Mouse (Mus musculus): Measurements from ENCODE around the gene Bcl3. TPM values are rescaled to one million over a fixed set of nuclear protein-coding genes. Genes with fewer than 3 reads are reported as not detected.

Bcl3 gene
- polyA plus RNA-seq, 1 experiment from 2014 or later, result 0.64 TPM

DNA sequence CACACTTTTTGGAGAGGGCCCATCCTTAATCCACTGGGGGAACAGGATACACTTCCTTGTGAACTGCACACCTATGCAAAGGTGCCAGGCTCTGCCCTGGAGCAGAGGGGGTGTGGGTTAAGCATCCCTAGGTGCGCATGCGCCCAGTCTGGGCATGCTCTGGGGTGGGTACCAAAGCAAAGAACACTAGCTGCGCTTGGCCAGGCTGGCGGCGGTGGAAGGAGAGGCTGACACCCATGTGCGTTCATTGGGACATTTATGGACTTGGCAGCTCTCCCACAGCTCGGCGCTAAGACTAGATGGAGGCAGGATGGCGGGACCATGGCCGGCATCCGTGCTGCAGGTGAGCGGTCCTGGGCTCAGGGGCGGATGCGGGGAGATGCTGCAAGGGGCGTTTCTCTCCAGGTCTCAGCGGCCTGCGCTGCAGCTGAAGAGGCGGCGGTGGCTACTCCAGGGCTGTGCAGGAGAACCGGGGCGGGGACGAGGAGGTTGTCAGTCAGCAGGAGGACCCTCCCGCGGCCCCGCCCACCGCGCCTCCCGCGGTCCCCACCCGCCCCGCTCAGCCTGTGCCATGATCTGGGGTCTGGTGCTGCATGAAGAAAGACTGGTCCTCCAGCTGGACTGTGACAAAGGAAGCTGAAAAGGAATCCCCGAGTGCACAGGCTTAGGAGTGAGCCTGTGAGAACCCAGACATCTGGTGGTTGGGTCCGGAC, 29.4 kb upstream of the Bcl3 start, which contains the start of gene Gm19345:
TSS of gene Gm19345 (plus strand) at position 146 of the 713 bp plus-strand sequence.
- 4% methylated on average over 32 of the region's 33 CpGs for WGBS
- peak; percentile 88 for ATAC-seq (ENCODE audit: low FRiP score, low read depth)
- peak within 1 kb of the TSS; percentile 53 for H3K4me2 ChIP-seq (replicated peaks)

GRCm38 (mm10) chr7:19844521-19845171, 22.1 kb upstream of the Bcl3 start:
- no peak overlapping the region for H3K9ac ChIP-seq (replicated peaks)
- WGBS, result 66% methylated on average over 15 of the region's 15 CpGs
- H3K27ac ChIP-seq (replicated peaks), result no peak overlapping the region
- H3K4me3 ChIP-seq, result no peak overlapping the region
- no peaks in the 10 kb centered on the region for H3K36me3 ChIP-seq
- ATAC-seq (ENCODE audit: low FRiP score, low read depth), result no peak
- no peaks in the 10 kb centered on the region for H3K4me1 ChIP-seq
- H3K4me2 ChIP-seq (replicated peaks), result no peak overlapping the region
- no peaks in the 10 kb centered on the region for H3K9me3 ChIP-seq
- peaks cover 52% of the 10 kb centered on the region for H3K27me3 ChIP-seq

More for the DNA sequence above, 29.4 kb upstream of the Bcl3 start, which contains the start of gene Gm19345:
- Histone ChIP-seq H3K27ac (replicated peaks) (no peak within 1 kb of the TSS), H3K9ac (replicated peaks) (peak within 1 kb of the TSS; percentile 43), H3K27me3 (peaks cover 39% of the 10 kb centered on the region), H3K36me3 (no peaks in the 10 kb centered on the region), H3K4me3 (peak within 1 kb of the TSS; percentile 34), H3K4me1 (no peaks in the 10 kb centered on the region), H3K9me3 (no peaks in the 10 kb centered on the region)

GRCm38 (mm10) chr7:19843561-19843960, 21.0 kb upstream of the Bcl3 start:
- Histone ChIP-seq H3K4me3 (no peak overlapping the region), H3K27me3 (peaks cover 49% of the 10 kb centered on the region), H3K9ac (replicated peaks) (no peak overlapping the region), H3K27ac (replicated peaks) (no peak overlapping the region), H3K36me3 (no peaks in the 10 kb centered on the region), H3K4me1 (no peaks in the 10 kb centered on the region), H3K9me3 (no peaks in the 10 kb centered on the region), H3K4me2 (replicated peaks) (no peak overlapping the region)
- WGBS, result 6% methylated on average over 11 of the region's 11 CpGs
- ATAC-seq (ENCODE audit: low FRiP score, low read depth), result peak; percentile 79

DNA sequence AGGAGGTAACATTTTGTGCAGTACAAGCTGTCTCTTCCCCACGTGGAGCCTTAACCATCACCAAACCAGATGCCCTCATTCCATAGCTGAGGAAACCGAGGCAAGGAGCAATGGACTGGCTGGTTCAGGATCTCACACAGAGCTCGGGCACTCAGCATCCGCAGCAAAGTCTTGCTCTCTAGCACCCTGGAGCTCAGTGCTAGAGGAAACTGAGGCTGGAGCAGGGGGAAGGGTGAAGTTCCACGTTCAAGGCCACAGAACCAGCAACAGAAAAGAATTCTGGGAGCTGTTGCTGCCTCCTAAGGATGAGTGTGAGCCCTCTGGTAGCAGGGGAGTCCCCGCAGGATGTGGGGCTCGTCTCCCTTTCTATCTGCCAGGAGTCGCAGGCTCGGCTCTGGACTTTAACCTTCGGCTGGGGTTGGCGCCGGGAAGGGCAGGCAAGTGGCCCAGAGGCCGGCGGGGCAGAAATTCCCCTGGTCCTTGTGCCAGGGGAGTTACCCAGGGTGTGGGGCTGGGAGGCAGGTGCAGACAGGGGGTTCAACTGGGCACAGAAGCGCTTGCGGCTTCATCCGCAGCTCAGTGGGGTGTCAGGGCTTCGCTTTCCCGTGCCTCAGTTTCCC, 20.4 kb upstream of the Bcl3 start:
- Histone ChIP-seq H3K27me3 (peaks cover 45% of the 10 kb centered on the region), H3K36me3 (no peaks in the 10 kb centered on the region), H3K9ac (replicated peaks) (no peak overlapping the region), H3K9me3 (no peaks in the 10 kb centered on the region), H3K27ac (replicated peaks) (no peak overlapping the region), H3K4me3 (no peak overlapping the region), H3K4me2 (replicated peaks) (no peak overlapping the region), H3K4me1 (no peaks in the 10 kb centered on the region)
- WGBS, result 29% methylated on average over 19 of the region's 19 CpGs
- ATAC-seq (ENCODE audit: low FRiP score, low read depth), result no peak

DNA sequence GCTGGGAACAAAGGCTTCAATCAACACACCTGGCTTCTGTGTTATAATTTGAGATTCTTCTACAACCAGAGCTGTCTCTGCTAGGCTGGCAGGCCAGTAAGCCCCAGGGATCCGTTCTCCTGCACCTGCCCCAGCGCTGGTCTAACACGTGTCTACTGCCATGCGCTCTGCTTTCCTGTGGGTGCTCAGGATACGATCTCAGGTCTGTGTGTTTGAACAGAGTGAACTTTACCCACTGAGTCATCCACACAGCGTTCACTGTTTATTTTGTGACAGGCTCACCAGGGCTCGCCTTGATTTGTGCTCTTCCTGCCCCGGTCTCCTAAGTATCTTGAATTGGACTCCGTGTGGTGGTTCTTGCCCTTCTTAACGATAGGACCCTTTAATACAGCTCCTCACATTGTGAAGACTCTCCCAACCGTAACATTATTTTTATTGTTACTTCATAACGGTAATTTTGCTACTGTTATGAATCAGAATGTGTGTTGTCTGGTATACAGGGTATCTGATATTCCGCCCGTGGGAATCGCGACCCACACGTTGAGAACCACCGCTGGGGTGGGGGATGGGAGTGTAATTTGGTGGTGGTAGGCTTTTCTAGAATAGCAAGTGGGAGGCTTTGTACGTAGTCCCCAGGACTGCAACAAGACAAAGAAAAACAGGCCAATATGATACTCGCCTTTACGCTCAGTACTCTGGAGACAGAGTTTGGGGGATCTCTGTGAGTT, 19.3 kb upstream of the Bcl3 start:
- WGBS, result 86% methylated on average over 21 of the region's 21 CpGs
- H3K27me3 ChIP-seq, result peaks cover 34% of the 10 kb centered on the region
- no peaks in the 10 kb centered on the region for H3K4me1 ChIP-seq
- H3K36me3 ChIP-seq, result no peaks in the 10 kb centered on the region
- ATAC-seq (ENCODE audit: low FRiP score, low read depth), result no peak
- H3K9me3 ChIP-seq, result no peaks in the 10 kb centered on the region
- no peak overlapping the region for H3K4me2 ChIP-seq (replicated peaks)
- no peak overlapping the region for H3K9ac ChIP-seq (replicated peaks)
- no peak overlapping the region for H3K4me3 ChIP-seq
- no peak overlapping the region for H3K27ac ChIP-seq (replicated peaks)

GRCm38 (mm10) chr7:19840936-19841335, 18.4 kb upstream of the Bcl3 start:
- H3K4me1 ChIP-seq, result no peaks in the 10 kb centered on the region
- no peaks in the 10 kb centered on the region for H3K36me3 ChIP-seq
- H3K4me2 ChIP-seq (replicated peaks), result no peak overlapping the region
- H3K27me3 ChIP-seq, result peaks cover 29% of the 10 kb centered on the region
- H3K9ac ChIP-seq (replicated peaks), result no peak overlapping the region
- H3K27ac ChIP-seq (replicated peaks), result no peak overlapping the region
- no peak for ATAC-seq (ENCODE audit: low FRiP score, low read depth)
- H3K9me3 ChIP-seq, result no peaks in the 10 kb centered on the region
- H3K4me3 ChIP-seq, result no peak overlapping the region
- 73% methylated on average over 3 of the region's 3 CpGs for WGBS

DNA sequence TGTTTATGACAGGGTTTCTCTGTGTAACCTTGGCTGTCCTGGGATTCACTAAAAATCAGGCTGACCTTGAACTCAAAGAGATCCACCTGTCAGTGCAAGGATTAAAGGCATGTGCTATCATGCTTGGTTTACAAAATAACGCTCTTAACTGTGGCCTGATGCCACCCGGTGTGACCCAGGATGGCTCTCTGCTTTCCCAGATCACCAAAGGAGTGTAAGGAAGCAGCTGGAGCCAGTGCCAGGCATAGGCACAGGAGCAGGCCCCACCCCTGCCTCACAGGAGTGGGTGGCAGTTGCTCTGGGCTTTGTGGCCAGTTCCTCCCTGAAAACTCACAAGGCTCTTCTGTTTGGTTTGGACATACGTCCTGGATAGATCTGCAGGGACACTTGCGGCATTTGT, 17.8 kb upstream of the Bcl3 start:
- no peak overlapping the region for H3K27ac ChIP-seq (replicated peaks)
- H3K9me3 ChIP-seq, result no peaks in the 10 kb centered on the region
- H3K4me3 ChIP-seq, result no peak overlapping the region
- no peak for ATAC-seq (ENCODE audit: low FRiP score, low read depth)
- no peaks in the 10 kb centered on the region for H3K36me3 ChIP-seq
- H3K4me2 ChIP-seq (replicated peaks), result no peak overlapping the region
- H3K9ac ChIP-seq (replicated peaks), result no peak overlapping the region
- peaks cover 24% of the 10 kb centered on the region for H3K27me3 ChIP-seq
- 72% methylated on average over 4 of the region's 4 CpGs for WGBS
- H3K4me1 ChIP-seq, result no peaks in the 10 kb centered on the region

DNA sequence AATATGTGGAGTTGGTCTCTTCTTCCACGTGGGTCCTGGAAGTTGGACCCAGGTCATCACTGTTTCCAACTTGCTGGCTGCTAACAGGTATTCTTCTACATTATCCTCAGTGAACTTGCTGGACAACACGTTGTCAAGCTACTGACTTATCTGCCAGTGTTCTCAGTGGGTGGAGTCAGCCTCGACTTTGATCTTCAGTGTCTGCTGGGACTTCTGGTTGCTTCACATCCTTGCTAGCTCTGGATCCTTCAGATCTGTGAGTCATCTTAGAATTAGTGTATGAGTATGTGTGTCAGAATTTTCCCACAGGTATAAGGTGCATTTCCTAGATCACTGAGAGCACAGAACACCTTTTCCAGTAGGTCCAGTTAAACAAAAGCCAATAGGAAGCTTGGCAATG, 14.3 kb upstream of the Bcl3 start:
- Histone ChIP-seq H3K4me3 (no peak overlapping the region), H3K4me2 (replicated peaks) (no peak overlapping the region), H3K9ac (replicated peaks) (no peak overlapping the region), H3K36me3 (no peaks in the 10 kb centered on the region), H3K9me3 (no peaks in the 10 kb centered on the region), H3K27ac (replicated peaks) (no peak overlapping the region), H3K27me3 (no peaks in the 10 kb centered on the region), H3K4me1 (no peaks in the 10 kb centered on the region)
- no peak for ATAC-seq (ENCODE audit: low FRiP score, low read depth)
- 66% methylated on average over 3 of the region's 3 CpGs for WGBS

DNA sequence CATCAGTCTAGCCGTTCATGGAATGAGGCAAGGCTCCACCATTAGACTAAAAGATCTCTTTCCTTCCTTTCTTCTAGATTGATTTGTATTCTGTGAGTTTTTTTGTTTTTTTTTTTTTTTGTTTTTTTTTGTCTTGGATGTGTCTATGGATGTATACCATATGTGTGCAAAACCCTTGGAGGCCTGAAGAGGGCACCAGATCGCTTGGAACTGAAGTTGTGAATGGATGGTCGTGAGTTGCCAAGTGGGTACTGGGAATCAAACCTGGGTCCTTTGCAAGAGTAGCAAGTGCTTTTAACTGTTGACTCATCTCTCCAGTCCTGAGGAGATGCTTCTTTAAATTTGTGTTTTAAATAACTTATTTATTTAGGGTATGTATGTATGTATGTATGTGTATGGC, 11.5 kb upstream of the Bcl3 start:
- Histone ChIP-seq H3K36me3 (no peaks in the 10 kb centered on the region), H3K4me1 (0 out of 2 replicates have a peak, but pooled peaks cover 3% of the 10 kb centered on the region), H3K27me3 (peaks cover 9% of the 10 kb centered on the region; the same call in 1 of the 2 replicates), H3K4me2 (replicated peaks) (no peak overlapping the region), H3K9me3 (no peaks in the 10 kb centered on the region), H3K9ac (replicated peaks) (no peak overlapping the region), H3K27ac (replicated peaks) (no peak overlapping the region), H3K4me3 (no peak overlapping the region)
- WGBS, result 66% methylated on average over 3 of the region's 3 CpGs
- no peak for ATAC-seq (ENCODE audit: low FRiP score, low read depth)

- Histone ChIP-seq H3K9ac (replicated peaks) (no peak overlapping the region), H3K9me3 (no peaks in the 10 kb centered on the region), H3K4me1 (0 out of 2 replicates have a peak, but pooled peaks cover 3% of the 10 kb centered on the region), H3K4me2 (replicated peaks) (no peak overlapping the region), H3K27ac (replicated peaks) (no peak overlapping the region), H3K27me3 (peaks cover 9% of the 10 kb centered on the region; the same call in 1 of the 2 replicates), H3K4me3 (no peak overlapping the region), H3K36me3 (no peaks in the 10 kb centered on the region)
- no peak; the same call in 1 of the 2 replicates for ATAC-seq (ENCODE audit: low FRiP score, low read depth)
- 55% methylated on average over 9 of the region's 9 CpGs for WGBS
Observed at GRCm38 (mm10) chr7:19831837-19832236, 9.3 kb upstream of the Bcl3 start.

DNA sequence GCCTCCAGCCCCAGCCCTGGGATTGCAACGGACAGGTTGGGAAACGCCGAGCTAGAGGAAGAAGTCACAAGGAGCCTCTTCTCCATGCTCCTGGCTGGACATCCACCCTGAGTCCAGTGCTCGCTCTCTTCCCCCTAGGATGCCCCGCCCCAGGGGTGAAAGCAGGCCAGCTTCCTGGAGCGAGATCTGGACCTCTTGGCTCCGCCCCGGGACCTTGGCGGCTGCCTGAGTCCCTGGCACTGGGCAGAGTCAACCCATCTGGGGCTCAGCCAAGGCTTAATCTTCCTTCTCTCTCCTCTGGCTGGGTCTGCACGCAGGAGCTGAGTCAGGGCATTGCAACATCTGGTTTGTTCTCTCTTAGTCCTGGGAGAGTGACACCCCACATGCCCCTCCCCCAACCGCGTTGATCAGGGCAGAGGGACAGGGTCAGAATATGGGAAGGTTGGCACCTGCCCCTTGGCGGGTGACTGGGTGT, 8.1 kb upstream of the Bcl3 start:
- no peak overlapping the region for H3K4me2 ChIP-seq (replicated peaks)
- H3K4me1 ChIP-seq, result 0 out of 2 replicates have a peak, but pooled peaks cover 3% of the 10 kb centered on the region
- H3K27ac ChIP-seq (replicated peaks), result no peak overlapping the region
- ATAC-seq (ENCODE audit: low FRiP score, low read depth), result no peak
- peaks cover 9% of the 10 kb centered on the region; the same call in 1 of the 2 replicates for H3K27me3 ChIP-seq
- H3K36me3 ChIP-seq, result no peaks in the 10 kb centered on the region
- no peaks in the 10 kb centered on the region for H3K9me3 ChIP-seq
- WGBS, result 29% methylated on average over 13 of the region's 13 CpGs
- H3K4me3 ChIP-seq, result no peak overlapping the region
- H3K9ac ChIP-seq (replicated peaks), result no peak overlapping the region
